ENCODE assay signal across 12 mouse cellular contexts in genomic region chr14:122462689-122463079, GRCm38 (mm10). TPM values are rescaled to one million over a fixed set of nuclear protein-coding genes. Genes with fewer than 3 reads are reported as not detected.
DNase-seq lines count a peak whose midpoint lies in the region; ATAC-seq and TF ChIP-seq lines count a peak whose summit lies in the region.
"Had no signal": no experiment of that assay in that cellular context is flagged by ENCODE, and none has a peak within 500 bp of the region (broad histone marks: within the 10 kb centered on the region; RNA-seq: fewer than 3 reads in every experiment).

No protein-coding gene starts in this region.

- no peak for TF ChIP-seq CTCF in liver, postnatal 0 days (IDR thresholded peaks at IDR 0.05; ENCODE audit: low read depth)

- no peak for TF ChIP-seq EP300 in liver, postnatal 0 days (IDR thresholded peaks at IDR 0.05; ENCODE audit: low read depth)

- no peak for ATAC-seq in hindbrain, embryonic 14.5 days (ENCODE audit: low FRiP score)
- ATAC-seq in neural tube, embryonic 11.5 days (ENCODE audit: insufficient read depth, low FRiP score, low TSS enrichment), result no peak
- no peak for ATAC-seq in liver, postnatal 0 days
- ATAC-seq: activated CD4-positive, CD25-positive, alpha-beta regulatory T cell, adult 4 months had no signal

- peak overlapping the region; percentile 64 for H3K4me2 ChIP-seq in hindbrain, embryonic 14.5 days (replicated peaks)
- H3K4me2 ChIP-seq in neural tube, embryonic 11.5 days (ENCODE audit: low read depth), result peak overlapping the region; percentile 79
- no peak overlapping the region for H3K4me2 ChIP-seq in liver, postnatal 0 days (ENCODE audit: low read depth, low read length)

- H3K9ac ChIP-seq in hindbrain, embryonic 14.5 days, result peak overlapping the region; percentile 74
- H3K9ac ChIP-seq in neural tube, embryonic 11.5 days (ENCODE audit: low read length), result peak overlapping the region; percentile 67
- no peak overlapping the region for H3K9ac ChIP-seq in liver, postnatal 0 days (replicated peaks)
- H3K9ac ChIP-seq: lung, embryonic 14.5 days had no signal

- WGBS in hindbrain, embryonic 14.5 days, result 7% methylated on average over 17 of the region's 17 CpGs
- 3% methylated on average over 17 of the region's 17 CpGs for WGBS in neural tube, embryonic 11.5 days
- WGBS in liver, postnatal 0 days (ENCODE audit: insufficient replicate concordance), result 26% methylated on average over 17 of the region's 17 CpGs

- no peaks in the 10 kb centered on the region for H3K36me3 ChIP-seq in hindbrain, embryonic 14.5 days (replicated peaks; ENCODE audit: control insufficient read depth, insufficient read depth)
- no peaks in the 10 kb centered on the region for H3K36me3 ChIP-seq in neural tube, embryonic 11.5 days (ENCODE audit: control insufficient read depth, insufficient read depth, low read length)
- H3K36me3 ChIP-seq in liver, postnatal 0 days (replicated peaks; ENCODE audit: insufficient read depth, low read length), result no peaks in the 10 kb centered on the region

- peak overlapping the region; percentile 48 for H3K4me3 ChIP-seq in hindbrain, embryonic 14.5 days (replicated peaks; ENCODE audit: low read length)
- H3K4me3 ChIP-seq in neural tube, embryonic 11.5 days (ENCODE audit: low read depth, low read length), result peak overlapping the region; percentile 53
- H3K4me3 ChIP-seq in liver, postnatal 0 days (ENCODE audit: low read depth, low read length), result no peak overlapping the region

- H3K27me3 ChIP-seq in hindbrain, embryonic 14.5 days (ENCODE audit: control insufficient read depth, insufficient read depth, low read length), result peaks cover 75% of the 10 kb centered on the region
- peaks cover 47% of the 10 kb centered on the region for H3K27me3 ChIP-seq in neural tube, embryonic 11.5 days (ENCODE audit: control insufficient read depth, insufficient read depth, low read length)
- peaks cover 70% of the 10 kb centered on the region for H3K27me3 ChIP-seq in liver, postnatal 0 days (ENCODE audit: insufficient read depth, low read length)

- peak overlapping the region; percentile 90 for H3K27ac ChIP-seq in hindbrain, embryonic 14.5 days
- H3K27ac ChIP-seq in neural tube, embryonic 11.5 days (ENCODE audit: low read depth, low read length), result peak overlapping the region; percentile 34; the same call in 1 of the 2 replicates
- no peak overlapping the region for H3K27ac ChIP-seq in liver, postnatal 0 days (ENCODE audit: low read depth)
- H3K27ac ChIP-seq: kidney, postnatal 0 days had no signal

- peaks cover 12% of the 10 kb centered on the region; the same call in 1 of the 2 replicates for H3K4me1 ChIP-seq in hindbrain, embryonic 14.5 days (replicated peaks; ENCODE audit: control insufficient read depth, insufficient read depth, low read length)
- H3K4me1 ChIP-seq in neural tube, embryonic 11.5 days (ENCODE audit: control insufficient read depth, insufficient read depth, low read length), result peaks cover 14% of the 10 kb centered on the region
- peaks cover 12% of the 10 kb centered on the region for H3K4me1 ChIP-seq in liver, postnatal 0 days (ENCODE audit: insufficient read depth)

- DNase-seq in cerebellum, adult 11 months, result peak; percentile 31
- no peak for DNase-seq in cerebellum, postnatal 4 days (ENCODE audit: low spot score in 2 of 2)
- peak; percentile 52 for DNase-seq in embryo, embryonic 11 days
- DNase-seq in hindbrain, embryonic 14.5 days (ENCODE audit: low spot score), result peak; percentile 24
- peak; percentile 41 for DNase-seq in neural tube, embryonic 11.5 days (ENCODE audit: low spot score)
- no peak for DNase-seq in right cerebral cortex, postnatal 25 days
- DNase-seq in liver, postnatal 0 days, result no peak
- DNase-seq in frontal cortex, postnatal 14 days (ENCODE audit: low spot score in 2 of 2), result no peak
- DNase-seq: right cerebral cortex, postnatal 4 days had no signal

- no peaks in the 10 kb centered on the region for H3K9me3 ChIP-seq in hindbrain, embryonic 14.5 days (ENCODE audit: control insufficient read depth, low read length)
- H3K9me3 ChIP-seq in neural tube, embryonic 11.5 days (ENCODE audit: control insufficient read depth, low read length), result no peaks in the 10 kb centered on the region
- H3K9me3 ChIP-seq in liver, postnatal 0 days (ENCODE audit: low read length), result no peaks in the 10 kb centered on the region

RNA-seq across cellular contexts. Expression of gene Zic5, which starts 2.8 kb away (rescaled TPM):
- polyA plus RNA-seq in hindbrain, embryonic 14.5 days (2014; fragmentation: Nextera tagmentation; extraction: Ambion mirVana), result 11.6 and 14.0 TPM in 2 replicates
- polyA plus RNA-seq in neural tube, embryonic 11.5 days (2014; fragmentation: Nextera tagmentation; extraction: Ambion mirVana), result 10.3 and 10.8 TPM in 2 replicates
- not detected in 2 replicates for polyA plus RNA-seq in liver, postnatal 0 days (2015; fragmentation: Nextera tagmentation; extraction: Ambion mirVana)
- polyA plus RNA-seq: lung, embryonic 14.5 days had no signal

RNA-seq across cellular contexts. Expression of gene Gm5089, which starts 11.8 kb away (rescaled TPM):
- polyA plus RNA-seq in hindbrain, embryonic 14.5 days (2014; fragmentation: Nextera tagmentation; extraction: Ambion mirVana), result 0.50 and 1.2 TPM in 2 replicates
- polyA plus RNA-seq in neural tube, embryonic 11.5 days (2014; fragmentation: Nextera tagmentation; extraction: Ambion mirVana), result 0.23 and 0.35 TPM in 2 replicates
- polyA plus RNA-seq in liver, postnatal 0 days (2015; fragmentation: Nextera tagmentation; extraction: Ambion mirVana), result not detected in 2 replicates
- polyA plus RNA-seq: activated CD4-positive, CD25-positive, alpha-beta regulatory T cell, adult 4 months; kidney, postnatal 0 days; lung, embryonic 14.5 days had no signal

RNA-seq across cellular contexts. Expression of gene Zic2, which starts 12.6 kb away (rescaled TPM):
- polyA plus RNA-seq in hindbrain, embryonic 14.5 days (2014; fragmentation: Nextera tagmentation; extraction: Ambion mirVana), result 10.6 and 11.4 TPM in 2 replicates
- 6.3 and 7.6 TPM in 2 replicates for polyA plus RNA-seq in neural tube, embryonic 11.5 days (2014; fragmentation: Nextera tagmentation; extraction: Ambion mirVana)
- polyA plus RNA-seq in liver, postnatal 0 days (2015; fragmentation: Nextera tagmentation; extraction: Ambion mirVana), result not detected in 2 replicates
- polyA plus RNA-seq: activated CD4-positive, CD25-positive, alpha-beta regulatory T cell, adult 4 months; kidney, postnatal 0 days; lung, embryonic 14.5 days had no signal

RNA-seq across cellular contexts. Expression of gene Gm10837, which starts 27.7 kb away (rescaled TPM):
- 0.31 and 0.95 TPM in 2 replicates for polyA plus RNA-seq in hindbrain, embryonic 14.5 days (2014; fragmentation: Nextera tagmentation; extraction: Ambion mirVana)
- 0.51 and 0.54 TPM in 2 replicates for polyA plus RNA-seq in neural tube, embryonic 11.5 days (2014; fragmentation: Nextera tagmentation; extraction: Ambion mirVana)
- polyA plus RNA-seq in liver, postnatal 0 days (2015; fragmentation: Nextera tagmentation; extraction: Ambion mirVana), result not detected in 2 replicates
- polyA plus RNA-seq: activated CD4-positive, CD25-positive, alpha-beta regulatory T cell, adult 4 months; kidney, postnatal 0 days; lung, embryonic 14.5 days had no signal

Comparison
In these comparisons a context has a peak if more than half of its experiments do, and no peak if none do; other contexts are left out.
1. DNase-seq: peak in cerebellum, adult 11 months (single experiment), embryo, embryonic 11 days (single experiment), hindbrain, embryonic 14.5 days (single experiment) and neural tube, embryonic 11.5 days (single experiment); none in cerebellum, postnatal 4 days (0 of 2), right cerebral cortex, postnatal 25 days (single experiment), liver, postnatal 0 days (single experiment) and frontal cortex, postnatal 14 days (0 of 2).
2. RNA of gene Zic5, which starts 2.8 kb away (polyA plus RNA-seq): 11.6 to 14.0 TPM in hindbrain, embryonic 14.5 days and 10.3 to 10.8 TPM in neural tube, embryonic 11.5 days; not detected in liver, postnatal 0 days; every median in the first group is over 10 times any median in the second.